Mouse (Mus musculus) hindbrain, embryonic 14.5 days (tissue): ENCODE data around the gene Mpv17l2. TPM values are rescaled to one million over a fixed set of nuclear protein-coding genes. Genes with fewer than 3 reads are reported as not detected.
A peak's percentile ranks its signal among the peaks of the same experiment; 100 is the strongest.

Experiments used
- ATAC-seq: fragments of 200-750 bp; cut with Nextera tagmentation; 2 replicates; pipeline ENCODE4 v1.8.0; 2017; ENCODE audit warnings: moderate number of reproducible peaks, mild to moderate bottlenecking, moderate TSS enrichment, moderate library complexity; ENCODE audit not compliant: low FRiP score
- DNase-seq: peaks from one replicate; pipeline ENCODE4 v3.0.0-alpha.2; 2015; ENCODE audit warnings: low spot score
- H3K27ac ChIP-seq: fragments of 300-500 bp; sonication (generic); 2 replicates; pipeline ENCODE4 v1.5.1; 2014; ENCODE audit warnings: mild to moderate bottlenecking, moderate library complexity
- H3K27me3 ChIP-seq: fragments of 300-500 bp; sonication (generic); 2 replicates; pipeline ENCODE4 v1.6.1; 2014; ENCODE audit warnings: mild to moderate bottlenecking, low read length, mixed read lengths; ENCODE audit not compliant: control insufficient read depth, insufficient read depth
- H3K36me3 ChIP-seq: fragments of 300-500 bp; sonication (generic); replicated peaks from 2 replicates; pipeline ENCODE4 v1.6.1; 2014; ENCODE audit not compliant: control insufficient read depth, insufficient read depth
- H3K4me1 ChIP-seq: fragments of 300-500 bp; sonication (generic); replicated peaks from 2 replicates; pipeline ENCODE4 v1.6.1; 2014; ENCODE audit warnings: antibody characterized with exemption, low read length, mixed read lengths; ENCODE audit not compliant: control insufficient read depth, insufficient read depth
- H3K4me2 ChIP-seq: fragments of 300-500 bp; sonication (generic); replicated peaks from 2 replicates; pipeline ENCODE4 v1.6.1; 2014; ENCODE audit warnings: mild to moderate bottlenecking, moderate library complexity
- H3K4me3 ChIP-seq: fragments of 300-500 bp; sonication (generic); replicated peaks from 2 replicates; pipeline ENCODE4 v1.5.1; 2014; ENCODE audit warnings: mild to moderate bottlenecking, low read length
- H3K9ac ChIP-seq: fragments of 300-500 bp; sonication (generic); 2 replicates; pipeline ENCODE4 v1.6.1; 2014
- H3K9me3 ChIP-seq: fragments of 300-500 bp; sonication (generic); 2 replicates; pipeline ENCODE4 v1.6.1; 2016; ENCODE audit warnings: low read length; ENCODE audit not compliant: control insufficient read depth
- WGBS: fragments of 180-500 bp; shearing (Covaris S2); extraction: QIAGEN DNeasy Blood & Tissue Kit; methylation state at CpG from one replicate; pipeline ENCODE4 v1.1.7; 2014; 5-methylcytosine and 5-hydroxymethylcytosine counted together
- polyA plus RNA-seq: library from polyadenylated mRNA; unstranded; fragments of >200 nt; fragmentation: Nextera tagmentation; extraction: Ambion mirVana; gene quantifications from 2 replicates; pipeline ENCODE4 v1.2.1, GENCODE M21; 2014

The Mpv17l2 gene
- polyA plus RNA-seq, 1 experiment from 2014 or later: 43.5 TPM

DNA sequence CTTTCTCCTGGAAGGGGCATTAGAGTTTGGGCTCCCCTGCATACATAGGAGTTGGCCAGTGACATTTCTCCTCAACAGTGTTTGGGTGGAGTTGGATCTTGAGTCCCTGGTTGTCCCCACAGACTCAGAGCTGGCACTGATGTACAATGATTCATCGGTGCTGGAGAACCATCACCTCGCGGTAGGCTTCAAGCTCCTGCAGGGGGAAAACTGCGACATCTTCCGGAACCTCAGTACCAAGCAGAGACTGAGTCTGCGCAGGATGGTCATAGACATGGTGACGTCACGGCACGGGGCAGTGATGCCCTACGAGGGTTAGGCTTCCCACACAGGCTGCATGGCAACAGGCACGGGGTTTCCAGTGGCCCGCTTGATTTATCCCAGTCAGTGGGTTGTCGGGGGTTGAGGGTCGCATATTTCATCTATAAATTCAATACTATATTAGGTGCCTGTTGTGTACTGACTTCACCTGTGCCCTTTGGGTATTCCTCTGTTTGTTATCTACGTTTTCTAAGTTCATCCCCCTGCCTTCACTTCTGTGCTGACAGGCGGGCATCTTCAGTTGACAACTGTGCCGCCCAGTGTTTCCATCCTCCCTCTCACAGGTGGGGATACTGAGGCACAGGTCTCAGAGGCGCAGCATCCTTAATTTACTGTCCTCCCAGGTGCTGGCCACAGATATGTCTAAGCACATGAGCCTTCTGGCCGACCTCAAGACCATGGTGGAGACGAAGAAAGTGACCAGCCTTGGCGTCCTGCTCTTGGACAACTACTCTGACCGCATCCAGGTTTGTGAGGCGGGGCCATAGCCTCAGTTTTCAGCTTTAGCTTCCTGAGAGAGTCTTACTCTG is 12.3 kb downstream of the Mpv17l2 start:
- ATAC-seq (no peak), DNase-seq (no peak)
- Histone ChIP-seq H3K27me3 (peaks cover 42% of the 10 kb centered on the region), H3K36me3 (no peaks in the 10 kb centered on the region), H3K4me1 (peaks cover 9% of the 10 kb centered on the region), H3K4me2 (no peak overlapping the region), H3K27ac (no peak overlapping the region), H3K4me3 (no peak overlapping the region), H3K9ac (no peak overlapping the region), H3K9me3 (no peaks in the 10 kb centered on the region)
- WGBS: 85% methylated on average over 23 of the region's 23 CpGs

DNA sequence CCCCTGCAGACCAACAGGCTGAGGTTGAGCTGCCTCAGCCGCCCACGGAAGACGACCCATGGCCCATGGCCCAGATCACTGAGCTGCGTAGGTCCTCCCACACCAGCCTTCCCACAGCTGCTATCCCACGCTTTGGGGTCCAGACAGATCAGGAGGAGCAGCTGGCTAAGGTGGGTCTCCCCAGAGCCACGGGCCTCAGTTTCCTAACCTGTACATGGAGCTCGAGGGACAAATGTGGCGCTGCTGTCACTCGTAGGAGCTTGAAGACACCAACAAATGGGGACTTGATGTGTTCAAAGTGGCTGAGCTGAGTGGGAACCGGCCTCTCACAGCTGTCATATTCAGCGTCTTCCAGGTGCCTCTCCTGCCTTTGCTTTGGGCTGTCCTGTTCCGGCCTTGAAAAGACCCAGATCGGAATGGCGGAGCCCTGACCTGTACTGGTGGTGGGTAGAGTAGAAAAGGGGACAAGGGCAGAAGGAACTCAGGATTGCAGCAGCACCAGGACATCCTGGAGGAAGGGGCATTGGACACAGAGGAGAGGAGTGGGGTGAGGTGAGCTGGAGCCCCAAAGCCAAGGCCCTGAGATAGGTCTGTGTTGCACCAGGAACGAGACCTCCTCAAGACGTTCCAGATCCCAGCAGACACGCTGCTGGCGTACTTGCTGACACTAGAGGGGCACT is 13.4 kb downstream of the Mpv17l2 start:
- ATAC-seq: no peak
- no peaks in the 10 kb centered on the region for H3K9me3 ChIP-seq
- 87% methylated on average over 18 of the region's 18 CpGs for WGBS
- H3K27me3 ChIP-seq: peaks cover 53% of the 10 kb centered on the region
- peaks cover 12% of the 10 kb centered on the region for H3K4me1 ChIP-seq
- H3K9ac ChIP-seq: no peak overlapping the region
- H3K36me3 ChIP-seq: no peaks in the 10 kb centered on the region
- no peak overlapping the region for H3K27ac ChIP-seq
- H3K4me2 ChIP-seq: no peak overlapping the region
- no peak overlapping the region for H3K4me3 ChIP-seq
- no peak for DNase-seq

DNA sequence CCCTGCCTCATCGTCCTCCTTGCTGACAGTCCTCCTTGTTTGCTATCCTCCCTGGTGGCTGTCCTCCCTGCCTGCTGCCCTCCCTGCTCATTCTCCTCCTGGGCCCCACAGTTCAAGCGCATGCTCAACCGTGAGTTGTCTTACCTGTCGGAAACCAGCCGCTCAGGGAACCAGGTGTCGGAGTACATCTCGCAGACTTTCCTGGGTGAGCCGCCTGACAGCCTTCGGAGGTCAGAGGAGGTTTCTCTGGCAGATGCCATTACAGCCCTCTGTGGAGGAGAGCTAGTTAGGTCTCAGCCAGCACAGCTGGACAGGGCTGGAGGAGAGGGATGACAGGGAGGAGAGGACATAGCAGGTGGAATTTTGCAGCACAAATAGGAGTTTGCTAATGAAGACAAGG is 14.1 kb downstream of the Mpv17l2 start:
- ATAC-seq: no peak
- no peak overlapping the region for H3K4me2 ChIP-seq
- DNase-seq: no peak

DNA sequence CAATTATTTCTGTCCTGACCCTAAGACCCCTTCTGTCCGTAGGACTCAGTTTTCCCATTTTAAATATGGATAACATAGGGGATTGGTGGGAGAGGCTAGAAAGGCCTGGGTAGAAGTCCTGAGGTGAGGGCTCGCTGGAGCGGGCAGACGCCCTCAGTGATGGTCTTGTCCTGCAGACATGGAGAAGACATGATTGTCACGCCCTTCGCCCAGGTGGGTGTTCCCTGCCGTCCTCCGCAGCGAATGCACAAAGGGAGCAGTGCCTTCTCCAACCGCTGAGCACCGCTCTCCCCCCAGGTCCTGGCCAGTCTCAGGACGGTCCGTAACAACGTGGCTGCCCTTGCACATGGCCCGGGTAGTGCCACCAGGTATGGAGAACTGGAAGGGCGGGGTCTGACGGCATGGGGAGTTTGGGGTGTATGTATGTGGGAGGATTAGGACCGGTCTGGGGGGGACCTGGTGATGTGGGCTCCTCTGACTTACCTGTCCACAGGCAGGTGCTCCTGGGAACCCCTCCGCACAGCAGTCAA is 15.0 kb downstream of the Mpv17l2 start:
- Histone ChIP-seq H3K27me3 (peaks cover 67% of the 10 kb centered on the region), H3K27ac (no peak overlapping the region), H3K4me3 (no peak overlapping the region), H3K4me1 (peaks cover 12% of the 10 kb centered on the region), H3K4me2 (no peak overlapping the region), H3K9ac (no peak overlapping the region), H3K9me3 (no peaks in the 10 kb centered on the region), H3K36me3 (no peaks in the 10 kb centered on the region)
- 61% methylated on average over 19 of the region's 19 CpGs for WGBS
- ATAC-seq (no peak), DNase-seq (no peak)

More for the DNA sequence above, 14.1 kb downstream of the Mpv17l2 start:
- H3K27me3 ChIP-seq: peaks cover 59% of the 10 kb centered on the region
- H3K9ac ChIP-seq: no peak overlapping the region
- H3K27ac ChIP-seq: no peak overlapping the region
- 81% methylated on average over 9 of the region's 9 CpGs for WGBS
- no peaks in the 10 kb centered on the region for H3K9me3 ChIP-seq
- peaks cover 12% of the 10 kb centered on the region for H3K4me1 ChIP-seq
- H3K36me3 ChIP-seq: no peaks in the 10 kb centered on the region
- no peak overlapping the region for H3K4me3 ChIP-seq

DNA sequence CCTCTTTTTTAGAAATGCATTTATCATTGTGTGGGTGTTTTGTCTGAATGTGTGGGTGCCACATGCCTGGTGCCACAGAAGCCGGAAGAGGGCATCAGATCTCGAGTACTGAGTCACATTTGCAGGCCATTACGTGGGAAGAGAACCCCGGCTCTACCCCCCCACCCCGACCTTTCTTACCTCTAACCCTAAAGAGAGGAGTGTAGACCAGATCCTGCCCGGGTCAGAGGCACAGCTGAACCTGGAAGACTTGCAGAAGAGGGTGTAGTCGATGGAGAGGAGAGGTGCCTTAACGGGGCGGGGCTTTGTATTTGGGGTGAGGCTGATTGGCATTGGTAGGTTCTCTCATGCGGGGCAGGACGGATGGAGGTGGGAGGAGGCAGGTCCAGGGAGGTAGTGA is 15.9 kb downstream of the Mpv17l2 start:
- no peak for DNase-seq
- no peak for ATAC-seq
- H3K27ac ChIP-seq: no peak overlapping the region
- no peak overlapping the region for H3K4me2 ChIP-seq
- H3K4me1 ChIP-seq: peaks cover 12% of the 10 kb centered on the region
- H3K27me3 ChIP-seq: peaks cover 67% of the 10 kb centered on the region
- H3K4me3 ChIP-seq: no peak overlapping the region
- H3K36me3 ChIP-seq: no peaks in the 10 kb centered on the region
- H3K9ac ChIP-seq: no peak overlapping the region
- H3K9me3 ChIP-seq: no peaks in the 10 kb centered on the region
- WGBS: 54% methylated on average over 11 of the region's 11 CpGs

DNA sequence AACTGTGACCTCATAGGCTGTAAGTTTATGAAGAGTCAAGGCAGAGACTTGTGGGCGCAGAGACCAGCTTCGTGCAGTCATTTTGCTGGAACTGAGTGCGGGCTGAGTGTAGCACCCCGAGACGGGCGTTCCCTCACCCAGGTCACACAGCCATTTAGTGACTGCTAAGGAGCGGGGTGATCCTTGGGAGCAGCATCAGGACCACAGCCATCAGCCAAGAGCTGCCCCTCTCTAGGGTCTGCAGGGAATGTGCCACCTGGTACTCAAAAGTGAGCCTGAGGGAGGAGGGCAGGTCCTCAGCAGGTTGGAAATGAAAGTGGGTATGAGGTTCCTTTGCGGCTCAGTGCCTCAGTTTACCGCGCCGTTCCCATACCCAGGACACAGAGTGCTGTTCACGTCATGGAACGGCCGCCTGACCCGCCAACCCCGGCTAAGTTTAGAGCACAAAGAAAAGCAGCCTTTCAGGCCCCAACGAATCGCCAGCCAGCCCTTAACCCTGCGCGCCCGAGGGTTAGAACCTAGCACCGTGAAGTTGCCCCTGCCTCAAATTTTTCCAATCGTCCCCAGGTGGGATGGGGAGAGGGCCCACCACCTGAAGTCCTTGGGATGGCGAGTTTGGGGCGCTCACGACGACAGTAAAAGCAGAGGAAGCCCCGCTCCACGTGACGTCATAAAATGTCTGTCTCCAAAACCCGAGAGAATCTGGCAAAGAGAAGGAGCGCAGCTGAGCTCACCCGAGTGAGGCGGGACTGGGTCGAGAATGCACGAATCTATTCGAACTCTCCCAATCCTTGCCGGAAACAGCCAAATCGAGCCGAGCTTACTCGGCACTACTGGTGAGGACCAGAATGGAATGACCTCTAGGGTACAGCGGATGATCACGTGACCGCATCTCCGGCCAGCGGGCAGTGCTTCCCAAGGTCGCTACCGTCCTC is 16.8 kb downstream of the Mpv17l2 start:
- H3K27me3 ChIP-seq: peaks cover 67% of the 10 kb centered on the region
- no peaks in the 10 kb centered on the region for H3K9me3 ChIP-seq
- peaks cover 12% of the 10 kb centered on the region for H3K4me1 ChIP-seq
- H3K4me3 ChIP-seq: peak overlapping the region; percentile 31
- no peak overlapping the region for H3K27ac ChIP-seq
- WGBS: 3% methylated on average over 48 of the region's 48 CpGs
- peak overlapping the region; percentile 50 for H3K9ac ChIP-seq
- H3K36me3 ChIP-seq: no peaks in the 10 kb centered on the region
- peak overlapping the region; percentile 55 for H3K4me2 ChIP-seq
- DNase-seq: peak; percentile 59
- ATAC-seq: no peak

DNA sequence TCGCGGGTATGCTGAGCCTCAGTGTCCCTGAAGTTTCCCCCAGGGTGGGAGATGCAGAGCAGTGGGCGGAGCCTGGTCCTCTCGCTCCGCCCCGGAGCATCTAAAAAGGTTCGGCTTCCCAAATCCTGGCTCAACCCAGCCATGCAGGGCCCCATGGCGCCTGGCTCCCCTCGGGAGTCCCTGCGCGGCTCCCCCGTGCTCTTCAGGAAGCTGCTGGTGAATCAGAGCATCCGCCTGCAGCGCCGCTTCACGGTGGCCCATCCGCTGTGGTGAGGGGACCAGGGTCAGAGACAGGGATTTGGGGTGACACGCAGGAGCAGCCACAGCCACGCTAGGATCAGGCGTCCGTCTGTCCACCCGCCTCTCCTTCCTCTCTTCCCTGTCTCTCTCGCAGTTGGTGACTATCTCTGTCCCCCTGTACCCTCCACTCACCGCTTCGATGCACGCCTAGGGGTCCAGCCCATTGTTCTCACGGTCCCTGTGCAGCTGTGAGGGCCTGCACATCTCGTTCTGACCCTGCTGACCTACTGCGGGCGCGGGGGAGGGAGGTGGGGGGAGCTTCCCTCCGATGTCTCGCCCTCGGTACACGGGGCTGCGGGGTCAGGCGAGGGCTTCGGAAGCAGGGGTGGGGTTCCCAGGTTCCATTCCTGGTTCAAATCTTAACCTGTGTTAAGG is 17.6 kb downstream of the Mpv17l2 start:
- H3K9me3 ChIP-seq: no peaks in the 10 kb centered on the region
- peaks cover 12% of the 10 kb centered on the region for H3K4me1 ChIP-seq
- ATAC-seq (0 out of 2 replicates have a peak, but pooled peaks have one; percentile 29), DNase-seq (no peak)
- no peak overlapping the region for H3K27ac ChIP-seq
- H3K27me3 ChIP-seq: peaks cover 72% of the 10 kb centered on the region
- WGBS: under 1% methylated on average over 38 of the region's 38 CpGs
- H3K4me3 ChIP-seq: peak overlapping the region; percentile 10
- peak overlapping the region; percentile 50; the same call in 1 of the 2 replicates for H3K9ac ChIP-seq
- peak overlapping the region; percentile 55 for H3K4me2 ChIP-seq
- no peaks in the 10 kb centered on the region for H3K36me3 ChIP-seq

DNA sequence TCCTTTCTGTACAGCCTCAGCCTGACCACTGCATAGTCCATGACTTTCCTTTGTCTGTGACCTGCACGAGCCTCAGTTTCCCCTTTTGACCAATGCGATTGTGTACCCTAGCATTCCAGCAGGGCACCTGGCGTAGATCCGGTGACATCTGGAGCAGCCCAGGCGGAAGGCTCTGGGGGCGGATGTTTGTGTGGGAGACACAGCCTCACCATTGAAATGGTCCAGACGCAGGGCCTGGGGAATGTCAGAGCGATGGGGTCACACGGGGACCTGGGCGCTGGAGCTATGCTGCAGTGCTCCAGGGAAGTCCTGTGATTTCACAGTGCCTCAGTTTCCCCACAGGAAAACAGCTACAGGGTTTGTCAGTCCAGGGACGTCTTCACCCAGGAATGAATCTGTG is 18.6 kb downstream of the Mpv17l2 start:
- DNase-seq (no peak), ATAC-seq (no peak)
- Histone ChIP-seq H3K27me3 (peaks cover 66% of the 10 kb centered on the region), H3K27ac (no peak overlapping the region), H3K4me2 (no peak overlapping the region), H3K9me3 (no peaks in the 10 kb centered on the region), H3K9ac (no peak overlapping the region), H3K4me1 (peaks cover 12% of the 10 kb centered on the region), H3K4me3 (no peak overlapping the region), H3K36me3 (no peaks in the 10 kb centered on the region)
- WGBS: 73% methylated on average over 11 of the region's 11 CpGs
